Mouse (Mus musculus) kidney, adult 2 months (tissue): ENCODE measurements around the gene Nup210.

ENCODE experiments used
- CTCF ChIP-seq: fragments of 200-500 bp; conservative IDR thresholded peaks from 2 replicates; pipeline ENCODE4 v1.5.1; 2011; ENCODE audit warnings: low read depth, mild to moderate bottlenecking, control low read depth, low read length, moderate library complexity, mixed read lengths; ENCODE audit not compliant: insufficient read depth, insufficient read length
- POLR2A ChIP-seq: fragments of 200-500 bp; IDR thresholded peaks from one replicate; pipeline ENCODE4 v1.6.1; 2011; ENCODE audit warnings: low read depth, low read length, control low read depth

GRCm38 (mm10) chr6:91044628-91045331 is 71.8 kb downstream of the Nup210 start:
- TF ChIP-seq CTCF = no peak
- no peak for TF ChIP-seq POLR2A
